Mouse (Mus musculus) layer of hippocampus, adult 9-10 months (tissue): Measurements from ENCODE around the gene Osr1.

ENCODE experiments used
- DNase-seq: peaks from one replicate; pipeline ENCODE4 v3.0.0; 2022; ENCODE audit warnings: low spot score

The Osr1 gene

GRCm38 (mm10) chr12:9587732-9588131, 17.8 kb downstream of the Osr1 start:
- DNase-seq = no peak

GRCm38 (mm10) chr12:9589561-9590134, 19.7 kb downstream of the Osr1 start:
- DNase-seq = no peak

- no peak for DNase-seq
These were observed 21.2 kb downstream of the Osr1 start for GRCm38 (mm10) chr12:9591141-9591540.

- no peak for DNase-seq
These were observed 28.3 kb downstream of the Osr1 start for GRCm38 (mm10) chr12:9598219-9598618.
